Mouse (Mus musculus): ENCODE data around the gene Dcun1d1. TPM values are rescaled to one million over a fixed set of nuclear protein-coding genes. Genes with fewer than 3 reads are reported as not detected.

The Dcun1d1 gene
- polyA plus RNA-seq, 1 experiment from 2014 or later, result 98.7 TPM

GRCm38 (mm10) chr3:35893156-35893555 is 44.1 kb downstream of the Dcun1d1 start:
- WGBS (ENCODE audit: insufficient replicate concordance), result 81% methylated on average over 5 of the region's 5 CpGs
- no peak for ATAC-seq (ENCODE audit: low read depth)

GRCm38 (mm10) chr3:35891123-35891522 is 46.1 kb downstream of the Dcun1d1 start:
- Histone ChIP-seq H3K9me3 (replicated peaks) (no peaks in the 10 kb centered on the region), H3K27me3 (no peaks in the 10 kb centered on the region), H3K27ac (peak overlapping the region; percentile 53), H3K36me3 (peaks cover 26% of the 10 kb centered on the region), H3K4me1 (replicated peaks) (peaks cover 5% of the 10 kb centered on the region; the same call in 1 of the 2 replicates), H3K4me3 (replicated peaks) (no peak overlapping the region), H3K4me2 (no peak overlapping the region), H3K9ac (no peak overlapping the region)
- ATAC-seq (ENCODE audit: low read depth), result peak; percentile 61
- WGBS (ENCODE audit: insufficient replicate concordance), result 81% methylated on average over 4 of the region's 4 CpGs
- no peak for DNase-seq

More at GRCm38 (mm10) chr3:35893156-35893555, 44.1 kb downstream of the Dcun1d1 start:
- peaks cover 38% of the 10 kb centered on the region for H3K36me3 ChIP-seq
- no peaks in the 10 kb centered on the region for H3K9me3 ChIP-seq (replicated peaks)
- H3K27ac ChIP-seq, result no peak overlapping the region
- H3K9ac ChIP-seq, result no peak overlapping the region
- DNase-seq, result no peak
- H3K27me3 ChIP-seq, result no peaks in the 10 kb centered on the region
- H3K4me3 ChIP-seq (replicated peaks), result no peak overlapping the region
- H3K4me1 ChIP-seq (replicated peaks), result peaks cover 5% of the 10 kb centered on the region; the same call in 1 of the 2 replicates
- no peak overlapping the region for H3K4me2 ChIP-seq

- H3K9ac ChIP-seq, result no peak overlapping the region
- peaks cover 23% of the 10 kb centered on the region for H3K36me3 ChIP-seq
- H3K9me3 ChIP-seq (replicated peaks), result no peaks in the 10 kb centered on the region
- no peak overlapping the region for H3K4me2 ChIP-seq
- ATAC-seq (ENCODE audit: low read depth) (no peak), DNase-seq (no peak)
- no peaks in the 10 kb centered on the region for H3K27me3 ChIP-seq
- no peak overlapping the region for H3K4me3 ChIP-seq (replicated peaks)
- H3K4me1 ChIP-seq (replicated peaks), result peaks cover 5% of the 10 kb centered on the region; the same call in 1 of the 2 replicates
- H3K27ac ChIP-seq, result no peak overlapping the region
- 84% methylated on average over 2 of the region's 2 CpGs for WGBS (ENCODE audit: insufficient replicate concordance)
Observed at GRCm38 (mm10) chr3:35889531-35889930, 47.7 kb downstream of the Dcun1d1 start.

GRCm38 (mm10) chr3:35883267-35883666 is 54.0 kb downstream of the Dcun1d1 start:
- ATAC-seq (ENCODE audit: low read depth), result no peak

GRCm38 (mm10) chr3:35849326-35849725 is 87.9 kb downstream of the Dcun1d1 start:
- 88% methylated on average over 9 of the region's 9 CpGs for WGBS (ENCODE audit: insufficient replicate concordance)
- DNase-seq, result no peak
- no peak for ATAC-seq (ENCODE audit: low read depth)
- Histone ChIP-seq H3K27me3 (no peaks in the 10 kb centered on the region), H3K9me3 (replicated peaks) (no peaks in the 10 kb centered on the region), H3K9ac (no peak overlapping the region), H3K4me2 (no peak overlapping the region), H3K4me3 (replicated peaks) (no peak overlapping the region), H3K36me3 (peaks cover 21% of the 10 kb centered on the region), H3K4me1 (replicated peaks) (no peaks in the 10 kb centered on the region), H3K27ac (no peak overlapping the region)

More at GRCm38 (mm10) chr3:35883267-35883666, 54.0 kb downstream of the Dcun1d1 start:
- no peaks in the 10 kb centered on the region for H3K36me3 ChIP-seq
- no peak overlapping the region for H3K9ac ChIP-seq
- no peaks in the 10 kb centered on the region for H3K27me3 ChIP-seq
- no peak overlapping the region for H3K4me2 ChIP-seq
- H3K9me3 ChIP-seq (replicated peaks), result no peaks in the 10 kb centered on the region
- DNase-seq, result no peak
- H3K4me1 ChIP-seq (replicated peaks), result no peaks in the 10 kb centered on the region
- H3K4me3 ChIP-seq (replicated peaks), result no peak overlapping the region
- no peak overlapping the region for H3K27ac ChIP-seq

Other genes with a start within 250 kb of the Dcun1d1 start
- 14.9 and 17.9 TPM in 2 replicates for gene Atp11b, start 183.3 kb downstream of the Dcun1d1 start, polyA plus RNA-seq (2015; fragmentation: Nextera tagmentation; extraction: Ambion mirVana)
- 13.9 and 14.4 TPM in 2 replicates for gene Mccc1, start 63.2 kb upstream of the Dcun1d1 start, polyA plus RNA-seq (2015; fragmentation: Nextera tagmentation; extraction: Ambion mirVana)
- gene Ccdc144b, start 116.1 kb upstream of the Dcun1d1 start, polyA plus RNA-seq (2015; fragmentation: Nextera tagmentation; extraction: Ambion mirVana), result not detected in 2 replicates
- 35.5 and 41.5 TPM in 2 replicates for gene Acad9, start 128.5 kb upstream of the Dcun1d1 start, polyA plus RNA-seq (2015; fragmentation: Nextera tagmentation; extraction: Ambion mirVana)
- 1.2 and 1.4 TPM in 2 replicates for gene D3Ertd254e, start 213.6 kb upstream of the Dcun1d1 start, polyA plus RNA-seq (2015; fragmentation: Nextera tagmentation; extraction: Ambion mirVana)